Mouse (Mus musculus): Measurements from ENCODE around the gene Gm45021. TPM values are rescaled to one million over a fixed set of nuclear protein-coding genes. Genes with fewer than 3 reads are reported as not detected.
A peak's percentile ranks its signal among the peaks of the same experiment; 100 is the strongest.

Gene Gm45021
- polyA plus RNA-seq, 1 experiment from 2014 or later: not detected

DNA sequence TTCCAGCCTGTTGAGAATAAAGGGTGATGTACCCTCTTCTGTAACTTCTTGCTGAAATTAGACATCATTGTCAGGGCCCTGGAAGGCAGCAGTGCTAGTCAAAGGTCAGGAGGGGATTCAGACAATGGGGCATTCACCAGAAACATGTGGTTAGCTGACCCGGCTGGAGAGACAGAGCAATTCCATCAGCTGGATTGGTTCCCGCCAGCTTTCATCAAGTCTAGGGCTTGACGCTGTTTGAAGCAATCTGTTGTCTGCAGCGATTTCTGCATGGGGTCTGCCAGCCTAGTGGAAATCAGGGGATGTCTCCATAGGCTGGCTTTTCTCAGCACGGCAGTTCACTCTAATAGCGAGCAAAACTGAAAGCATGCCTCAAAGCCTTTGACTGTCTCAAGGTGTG, 47.1 kb downstream of the Gm45021 start:
- Histone ChIP-seq H3K27me3 (replicated peaks; ENCODE audit: control insufficient read depth, insufficient read depth, low read length) (no peaks in the 10 kb centered on the region), H3K9me3 (ENCODE audit: control insufficient read depth, low read length) (no peaks in the 10 kb centered on the region), H3K4me3 (ENCODE audit: low read length) (no peak overlapping the region), H3K36me3 (ENCODE audit: control insufficient read depth, insufficient read depth, low read length) (no peaks in the 10 kb centered on the region), H3K4me2 (ENCODE audit: low read depth, low read length) (no peak overlapping the region), H3K27ac (ENCODE audit: low read length) (no peak overlapping the region), H3K4me1 (ENCODE audit: control insufficient read depth, insufficient read depth, low read length) (no peaks in the 10 kb centered on the region), H3K9ac (ENCODE audit: low read depth, low read length) (no peak overlapping the region)
- ATAC-seq: no peak
- 67% methylated on average over 6 of the region's 6 CpGs for WGBS

DNA sequence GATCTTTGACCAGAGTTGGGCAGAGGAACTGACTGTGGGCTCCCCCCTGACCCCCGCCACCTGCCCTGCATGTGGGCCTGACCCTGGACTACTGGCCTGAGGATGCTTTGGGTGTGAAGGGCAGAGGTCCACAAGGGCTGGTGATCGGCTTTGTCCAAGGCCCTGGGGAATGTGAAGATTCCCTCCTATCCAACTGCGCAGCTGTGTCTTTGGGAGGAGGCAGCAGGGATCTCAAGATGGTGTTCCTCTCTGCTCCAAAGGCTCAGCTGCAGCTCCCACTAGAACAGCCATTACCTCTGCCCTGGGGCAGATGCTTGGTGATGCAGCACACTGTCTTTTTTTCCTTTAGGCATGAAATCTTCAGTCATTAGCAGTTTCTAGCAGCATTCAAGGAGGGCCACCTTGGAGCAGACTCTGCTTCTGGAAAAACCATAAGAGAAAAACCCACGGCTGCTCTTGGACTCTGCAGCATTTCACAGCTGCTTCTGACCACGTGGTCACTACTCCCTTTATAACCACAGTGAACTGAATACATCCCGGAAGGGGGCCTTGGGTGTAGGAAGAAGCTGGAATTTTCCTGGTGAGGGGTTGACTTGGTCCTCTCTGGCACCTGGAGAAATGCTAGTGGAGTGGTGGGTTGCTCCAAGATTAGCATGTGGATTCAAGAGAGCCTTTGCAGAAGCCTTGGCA, 48.5 kb downstream of the Gm45021 start:
- Histone ChIP-seq H3K27me3 (replicated peaks; ENCODE audit: control insufficient read depth, insufficient read depth, low read length) (no peaks in the 10 kb centered on the region), H3K27ac (ENCODE audit: low read length) (no peak overlapping the region), H3K4me1 (ENCODE audit: control insufficient read depth, insufficient read depth, low read length) (no peaks in the 10 kb centered on the region), H3K36me3 (ENCODE audit: control insufficient read depth, insufficient read depth, low read length) (no peaks in the 10 kb centered on the region), H3K9ac (ENCODE audit: low read depth, low read length) (no peak overlapping the region), H3K4me3 (ENCODE audit: low read length) (no peak overlapping the region), H3K4me2 (ENCODE audit: low read depth, low read length) (no peak overlapping the region), H3K9me3 (ENCODE audit: control insufficient read depth, low read length) (no peaks in the 10 kb centered on the region)
- ATAC-seq: no peak
- 65% methylated on average over 6 of the region's 6 CpGs for WGBS

DNA sequence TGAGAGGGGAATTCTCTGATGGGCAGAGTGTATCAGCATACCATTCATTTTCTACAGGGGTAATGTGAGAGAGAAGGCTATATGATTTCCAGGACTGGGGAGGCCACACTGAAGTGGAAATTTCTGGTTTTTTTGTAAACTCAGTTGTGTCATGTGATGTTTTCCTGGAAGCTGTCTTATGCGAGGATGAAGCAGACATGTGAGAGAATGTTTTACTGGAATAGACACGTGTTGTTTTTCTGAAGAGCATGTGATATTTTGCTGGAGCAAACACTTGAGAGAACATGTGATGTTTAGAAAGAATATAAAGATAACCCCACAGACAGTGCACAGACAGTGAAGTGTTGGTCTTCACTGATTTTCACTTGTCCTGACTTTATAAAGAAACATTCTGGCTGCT, 49.1 kb downstream of the Gm45021 start:
- Histone ChIP-seq H3K4me1 (ENCODE audit: control insufficient read depth, insufficient read depth, low read length) (no peaks in the 10 kb centered on the region), H3K9ac (ENCODE audit: low read depth, low read length) (no peak overlapping the region), H3K36me3 (ENCODE audit: control insufficient read depth, insufficient read depth, low read length) (no peaks in the 10 kb centered on the region), H3K4me3 (ENCODE audit: low read length) (no peak overlapping the region), H3K4me2 (ENCODE audit: low read depth, low read length) (no peak overlapping the region), H3K27me3 (replicated peaks; ENCODE audit: control insufficient read depth, insufficient read depth, low read length) (no peaks in the 10 kb centered on the region), H3K9me3 (ENCODE audit: control insufficient read depth, low read length) (no peaks in the 10 kb centered on the region), H3K27ac (ENCODE audit: low read length) (no peak overlapping the region)
- WGBS: 69% methylated on average over 2 of the region's 2 CpGs
- ATAC-seq: no peak

DNA sequence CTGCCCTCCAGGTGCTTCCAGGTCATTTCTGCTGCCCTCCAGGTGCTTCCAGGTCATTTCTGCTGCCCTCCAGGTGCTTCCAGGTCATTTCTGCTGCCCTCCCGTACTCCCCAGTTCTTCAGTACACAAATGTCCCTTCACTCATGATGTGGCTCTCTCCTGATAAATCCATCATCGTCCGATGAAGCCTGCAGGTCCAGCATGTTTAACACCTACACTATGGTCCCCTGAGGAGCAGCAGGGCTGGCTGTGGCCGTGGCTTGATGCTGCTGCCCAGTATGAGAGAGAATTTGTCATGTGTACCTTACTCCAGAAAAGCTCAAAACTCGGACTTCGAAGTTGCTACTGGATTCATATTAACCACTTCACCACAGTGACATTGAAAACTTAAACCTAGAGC, 52.0 kb downstream of the Gm45021 start:
- 72% methylated on average over 6 of the region's 6 CpGs for WGBS
- Histone ChIP-seq H3K4me3 (ENCODE audit: low read length) (no peak overlapping the region), H3K27ac (ENCODE audit: low read length) (no peak overlapping the region), H3K9ac (ENCODE audit: low read depth, low read length) (no peak overlapping the region), H3K27me3 (replicated peaks; ENCODE audit: control insufficient read depth, insufficient read depth, low read length) (no peaks in the 10 kb centered on the region), H3K4me1 (ENCODE audit: control insufficient read depth, insufficient read depth, low read length) (no peaks in the 10 kb centered on the region), H3K4me2 (ENCODE audit: low read depth, low read length) (no peak overlapping the region), H3K9me3 (ENCODE audit: control insufficient read depth, low read length) (no peaks in the 10 kb centered on the region), H3K36me3 (ENCODE audit: control insufficient read depth, insufficient read depth, low read length) (no peaks in the 10 kb centered on the region)
- no peak for ATAC-seq

DNA sequence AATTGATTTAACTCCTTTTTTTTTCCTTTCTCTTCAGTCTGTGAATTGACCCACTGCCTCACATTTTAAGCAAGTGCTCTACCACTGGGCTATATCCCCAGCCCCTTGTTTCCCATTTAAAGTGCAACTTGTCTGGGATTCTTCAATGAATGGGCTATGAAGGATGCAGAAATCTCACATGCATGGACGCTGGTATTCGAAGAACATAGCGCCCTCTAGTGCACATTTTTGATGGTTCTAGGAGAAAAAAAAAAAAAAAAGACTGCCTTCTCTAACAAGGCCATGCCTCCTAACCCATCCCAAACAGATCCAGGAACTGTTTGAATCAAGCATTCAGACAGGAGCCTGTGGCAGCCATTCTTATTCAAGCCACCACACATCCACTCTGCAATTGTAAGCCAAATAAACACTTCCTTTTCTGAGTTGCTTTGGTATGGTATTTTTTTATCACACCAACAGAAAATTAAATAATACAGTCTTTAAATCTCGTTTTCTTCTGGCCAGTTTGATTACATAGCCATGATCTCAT, 53.4 kb downstream of the Gm45021 start:
- Histone ChIP-seq H3K4me3 (ENCODE audit: low read length) (no peak overlapping the region), H3K4me2 (ENCODE audit: low read depth, low read length) (no peak overlapping the region), H3K27me3 (replicated peaks; ENCODE audit: control insufficient read depth, insufficient read depth, low read length) (no peaks in the 10 kb centered on the region), H3K9me3 (ENCODE audit: control insufficient read depth, low read length) (no peaks in the 10 kb centered on the region), H3K4me1 (ENCODE audit: control insufficient read depth, insufficient read depth, low read length) (no peaks in the 10 kb centered on the region), H3K27ac (ENCODE audit: low read length) (no peak overlapping the region), H3K9ac (ENCODE audit: low read depth, low read length) (no peak overlapping the region), H3K36me3 (ENCODE audit: control insufficient read depth, insufficient read depth, low read length) (no peaks in the 10 kb centered on the region)
- no peak for ATAC-seq
- WGBS: 21% methylated on average over 4 of the region's 4 CpGs

DNA sequence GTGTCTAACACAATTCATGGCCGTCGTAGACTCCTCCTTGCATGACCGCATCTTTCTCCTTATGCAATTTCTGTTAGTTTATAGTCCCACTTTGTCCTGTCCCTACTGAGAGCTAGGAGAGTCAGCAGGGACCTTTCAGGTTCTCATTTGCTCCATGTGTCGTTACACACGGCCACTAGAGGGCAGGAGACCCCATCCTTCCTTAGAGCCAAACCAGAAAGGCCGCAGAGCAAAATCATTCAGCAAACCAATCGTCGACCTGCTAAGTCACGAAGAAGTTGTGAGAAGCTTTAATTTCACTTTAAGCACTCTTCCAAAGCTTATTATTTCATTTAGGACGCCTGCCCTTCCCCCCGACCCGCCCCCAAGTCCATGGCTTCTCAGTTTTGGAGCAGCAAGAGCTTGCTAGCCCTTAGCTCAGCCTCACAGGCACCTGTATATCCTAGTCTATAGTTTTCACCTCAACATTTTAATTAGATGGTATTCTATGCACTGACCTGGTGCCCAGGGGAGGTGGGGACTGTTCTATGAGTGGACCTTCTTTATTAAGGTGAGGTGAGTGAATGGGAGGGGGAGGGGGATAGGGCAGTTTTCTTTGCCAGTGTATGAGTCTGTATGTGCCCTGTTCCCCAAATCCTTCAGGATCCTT, 56.4 kb downstream of the Gm45021 start:
- Histone ChIP-seq H3K9me3 (ENCODE audit: control insufficient read depth, low read length) (no peaks in the 10 kb centered on the region), H3K27me3 (replicated peaks; ENCODE audit: control insufficient read depth, insufficient read depth, low read length) (no peaks in the 10 kb centered on the region), H3K4me2 (ENCODE audit: low read depth, low read length) (no peak overlapping the region), H3K27ac (ENCODE audit: low read length) (no peak overlapping the region), H3K36me3 (ENCODE audit: control insufficient read depth, insufficient read depth, low read length) (no peaks in the 10 kb centered on the region), H3K4me3 (ENCODE audit: low read length) (no peak overlapping the region), H3K9ac (ENCODE audit: low read depth, low read length) (no peak overlapping the region), H3K4me1 (ENCODE audit: control insufficient read depth, insufficient read depth, low read length) (no peaks in the 10 kb centered on the region)
- peak; percentile 43; the same call in 1 of the 2 replicates for ATAC-seq
- WGBS: 9% methylated on average over 12 of the region's 12 CpGs

DNA sequence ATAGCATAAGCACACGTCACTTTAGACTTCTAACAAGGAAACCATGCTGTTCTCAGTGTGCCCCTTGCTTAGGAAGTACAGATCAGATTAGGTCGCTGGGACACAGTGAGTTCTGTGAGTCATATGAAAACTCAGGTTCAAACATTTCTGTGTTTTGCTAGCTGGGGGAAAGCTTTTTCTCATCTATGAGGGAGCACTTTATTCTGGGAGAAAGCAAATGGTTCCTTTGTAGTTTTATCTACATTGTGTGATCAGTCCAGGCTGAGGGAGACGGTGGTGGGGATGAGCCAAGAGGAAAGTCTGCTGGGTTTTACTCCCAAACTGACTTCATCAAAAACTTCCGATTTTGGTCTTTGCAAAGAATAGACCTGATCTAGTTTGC, 56.9 kb downstream of the Gm45021 start:
- Histone ChIP-seq H3K36me3 (ENCODE audit: control insufficient read depth, insufficient read depth, low read length) (no peaks in the 10 kb centered on the region), H3K9me3 (ENCODE audit: control insufficient read depth, low read length) (no peaks in the 10 kb centered on the region), H3K9ac (ENCODE audit: low read depth, low read length) (no peak overlapping the region), H3K27ac (ENCODE audit: low read length) (no peak overlapping the region), H3K4me3 (ENCODE audit: low read length) (no peak overlapping the region), H3K27me3 (replicated peaks; ENCODE audit: control insufficient read depth, insufficient read depth, low read length) (no peaks in the 10 kb centered on the region), H3K4me2 (ENCODE audit: low read depth, low read length) (no peak overlapping the region), H3K4me1 (ENCODE audit: control insufficient read depth, insufficient read depth, low read length) (no peaks in the 10 kb centered on the region)
- ATAC-seq: no peak
- 90% methylated on average over 4 of the region's 4 CpGs for WGBS

DNA sequence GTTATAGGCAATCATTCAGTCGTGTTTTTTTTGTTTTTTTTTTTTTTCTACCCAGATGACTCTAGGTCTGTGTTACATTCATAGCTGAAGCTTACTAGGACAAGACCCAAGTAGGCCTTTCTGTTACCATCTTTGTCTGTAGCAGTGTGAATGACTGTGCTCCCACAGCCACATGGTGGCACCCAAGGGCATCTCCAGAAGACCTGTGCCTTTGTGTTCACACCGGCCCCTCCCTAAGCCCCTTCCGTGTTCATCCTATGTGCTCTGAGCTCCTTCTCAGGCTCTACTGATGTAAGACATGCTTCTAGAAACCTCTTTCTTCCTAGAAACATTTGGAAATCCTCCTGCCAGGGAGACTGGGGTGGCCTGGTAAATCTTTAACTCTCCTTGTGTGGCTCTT, 57.6 kb downstream of the Gm45021 start, which contains the start of gene Gimap8:
TSS of gene Gimap8 (plus strand) at position 240 of the 400 bp plus-strand sequence.
- H3K4me1 ChIP-seq (ENCODE audit: control insufficient read depth, insufficient read depth, low read length): no peaks in the 10 kb centered on the region
- 0 out of 2 replicates have a peak, but pooled peaks have one; percentile 64 for ATAC-seq
- no peak within 1 kb of the TSS for H3K9ac ChIP-seq (ENCODE audit: low read depth, low read length)
- WGBS: 28% methylated on average over 3 of the region's 3 CpGs
- H3K9me3 ChIP-seq (ENCODE audit: control insufficient read depth, low read length): no peaks in the 10 kb centered on the region
- H3K36me3 ChIP-seq (ENCODE audit: control insufficient read depth, insufficient read depth, low read length): no peaks in the 10 kb centered on the region
- H3K27me3 ChIP-seq (replicated peaks; ENCODE audit: control insufficient read depth, insufficient read depth, low read length): no peaks in the 10 kb centered on the region
- no peak within 1 kb of the TSS for H3K27ac ChIP-seq (ENCODE audit: low read length)
- no peak within 1 kb of the TSS for H3K4me2 ChIP-seq (ENCODE audit: low read depth, low read length)
- no peak within 1 kb of the TSS for H3K4me3 ChIP-seq (ENCODE audit: low read length)

DNA sequence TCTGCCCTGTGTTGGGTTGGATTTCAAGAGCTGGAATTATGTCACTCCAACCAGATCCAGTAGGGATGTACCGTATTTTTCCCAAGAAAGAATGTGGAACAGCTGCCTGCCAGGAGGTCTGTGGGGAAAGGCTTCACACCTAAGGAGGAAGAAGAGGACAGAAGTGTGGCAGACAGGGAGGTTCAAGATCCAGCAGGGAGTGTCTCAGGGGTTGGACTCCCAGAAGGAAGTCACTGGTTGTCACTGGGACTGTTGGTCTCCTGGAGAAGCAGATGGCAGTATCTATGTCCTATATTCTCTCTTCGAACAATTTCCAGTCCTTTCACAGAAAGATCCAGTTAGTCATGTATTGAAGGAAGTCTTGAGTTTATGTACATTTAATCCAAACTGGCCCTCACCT, 58.2 kb downstream of the Gm45021 start:
- Histone ChIP-seq H3K36me3 (ENCODE audit: control insufficient read depth, insufficient read depth, low read length) (no peaks in the 10 kb centered on the region), H3K4me1 (ENCODE audit: control insufficient read depth, insufficient read depth, low read length) (no peaks in the 10 kb centered on the region), H3K27me3 (replicated peaks; ENCODE audit: control insufficient read depth, insufficient read depth, low read length) (no peaks in the 10 kb centered on the region), H3K27ac (ENCODE audit: low read length) (no peak overlapping the region), H3K4me2 (ENCODE audit: low read depth, low read length) (no peak overlapping the region), H3K9me3 (ENCODE audit: control insufficient read depth, low read length) (no peaks in the 10 kb centered on the region), H3K9ac (ENCODE audit: low read depth, low read length) (no peak overlapping the region), H3K4me3 (ENCODE audit: low read length) (no peak overlapping the region)
- 76% methylated on average over 2 of the region's 2 CpGs for WGBS
- peak; percentile 35; the same call in 1 of the 2 replicates for ATAC-seq
